21 mouse cellular contexts compared by ENCODE assay signal in the genomic region with DNA sequence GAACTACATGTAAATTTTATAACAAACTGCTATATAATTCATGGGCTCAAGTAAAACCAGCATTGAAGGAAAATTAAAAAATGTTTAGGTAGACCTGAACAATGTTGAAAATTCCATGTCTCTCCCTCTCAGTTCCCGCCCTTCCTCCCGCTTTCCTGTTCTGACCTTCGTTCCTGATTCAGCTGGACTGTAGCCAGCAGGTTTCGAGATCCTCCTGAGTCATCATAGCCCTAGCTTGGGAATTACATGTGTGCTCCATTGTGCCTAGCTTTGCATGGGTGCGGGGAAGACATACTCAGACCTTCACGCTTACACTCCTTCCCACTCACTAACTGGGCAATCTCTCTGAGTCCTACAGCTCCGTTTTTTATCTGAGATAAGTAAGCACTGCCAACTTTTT.
DNase-seq lines count a peak whose midpoint lies in the region; ATAC-seq and TF ChIP-seq lines count a peak whose summit lies in the region.
"Had no signal": no experiment of that assay in that cellular context is flagged by ENCODE, and none has a peak within 500 bp of the region (broad histone marks: within the 10 kb centered on the region; RNA-seq: fewer than 3 reads in every experiment).

No protein-coding gene starts in this region.

- no peak for TF ChIP-seq CTCF in kidney, adult 2 months (conservative IDR thresholded peaks at IDR 0.05; ENCODE audit: insufficient read depth, insufficient read length, low read depth, low read length)

- H3K4me1 ChIP-seq in kidney, adult 2 months (ENCODE audit: control insufficient read depth, insufficient read depth, low read length) = no peaks in the 10 kb centered on the region
- no peaks in the 10 kb centered on the region for H3K4me1 ChIP-seq in kidney, embryonic 16.5 days (ENCODE audit: insufficient read depth, low read length)
- H3K4me1 ChIP-seq: intestine, embryonic 15.5 days; liver, embryonic 13.5 days had no signal

- no peaks in the 10 kb centered on the region for H3K36me3 ChIP-seq in kidney, adult 2 months (ENCODE audit: control insufficient read depth, insufficient read depth, low read length)
- no peaks in the 10 kb centered on the region for H3K36me3 ChIP-seq in kidney, embryonic 16.5 days (ENCODE audit: insufficient read depth, low read length)
- H3K36me3 ChIP-seq: heart, embryonic 12.5 days; intestine, embryonic 15.5 days; limb, embryonic 13.5 days; liver, embryonic 13.5 days; neural tube, embryonic 15.5 days had no signal

- H3K9ac ChIP-seq in kidney, embryonic 16.5 days (replicated peaks; ENCODE audit: low read length) = no peak overlapping the region
- H3K9ac ChIP-seq: heart, embryonic 12.5 days; hindbrain, embryonic 14.5 days; intestine, embryonic 15.5 days; limb, embryonic 13.5 days; liver, embryonic 13.5 days; lung, embryonic 14.5 days; neural tube, embryonic 15.5 days had no signal

- no peaks in the 10 kb centered on the region for H3K27me3 ChIP-seq in kidney, adult 2 months (replicated peaks; ENCODE audit: control insufficient read depth, insufficient read depth, low read length)
- peaks cover 10% of the 10 kb centered on the region for H3K27me3 ChIP-seq in kidney, embryonic 16.5 days (ENCODE audit: insufficient read depth, low read length)
- H3K27me3 ChIP-seq: limb, embryonic 13.5 days; neural tube, embryonic 15.5 days had no signal

- WGBS in kidney, adult 2 months = 56% methylated on average over 7 of the region's 7 CpGs
- WGBS in kidney, embryonic 16.5 days = 79% methylated on average over 7 of the region's 7 CpGs

- no peak overlapping the region for H3K4me3 ChIP-seq in kidney, adult 2 months (ENCODE audit: insufficient read depth, low read depth, low read length)
- no peak overlapping the region for H3K4me3 ChIP-seq in kidney, embryonic 16.5 days (ENCODE audit: low read length)
- H3K4me3 ChIP-seq: heart, embryonic 12.5 days; intestine, embryonic 15.5 days; limb, embryonic 13.5 days; liver, embryonic 13.5 days; neural tube, embryonic 15.5 days had no signal

- no peaks in the 10 kb centered on the region for H3K9me3 ChIP-seq in kidney, embryonic 16.5 days (ENCODE audit: low read length)
- H3K9me3 ChIP-seq: heart, embryonic 12.5 days; intestine, embryonic 15.5 days; limb, embryonic 13.5 days; liver, embryonic 13.5 days; neural tube, embryonic 15.5 days had no signal

- DNase-seq in kidney, adult 2 months = peak; percentile 46
- peak; percentile 12 to 15 for DNase-seq in right cerebral cortex, adult 2 months (ENCODE audit: low spot score in 2 of 2)
- DNase-seq in right cerebral cortex, postnatal 36 days (ENCODE audit: low spot score in 2 of 2) = no peak
- peak; percentile 76 for DNase-seq in adrenal gland, postnatal 14 days
- DNase-seq in thymus, postnatal 14 days = no peak
- no peak for DNase-seq in MN1 (ENCODE audit: low spot score)
- DNase-seq: B cell, adult 2 months; cerebellum, adult 11-12 months; cerebellum, postnatal 25 days; embryo, embryonic 11 days; heart, postnatal 36 days; liver, embryonic 13.5 days; lung, embryonic 14.5 days; lung, postnatal 4 days had no signal

- no peak overlapping the region for H3K4me2 ChIP-seq in kidney, embryonic 16.5 days (replicated peaks; ENCODE audit: low read depth, low read length)
- H3K4me2 ChIP-seq: heart, embryonic 12.5 days; hindbrain, embryonic 14.5 days; intestine, embryonic 15.5 days; limb, embryonic 13.5 days; liver, embryonic 13.5 days; lung, embryonic 14.5 days; neural tube, embryonic 15.5 days had no signal

- no peak overlapping the region for H3K27ac ChIP-seq in kidney, adult 2 months (ENCODE audit: insufficient read depth, low read depth, low read length)
- H3K27ac ChIP-seq in kidney, embryonic 16.5 days (ENCODE audit: low read length) = no peak overlapping the region
- H3K27ac ChIP-seq: hindbrain, embryonic 14.5 days; intestine, embryonic 15.5 days; limb, embryonic 13.5 days; liver, embryonic 13.5 days; neural tube, embryonic 15.5 days had no signal

- no peak for ATAC-seq in kidney, embryonic 16.5 days (ENCODE audit: low FRiP score, low TSS enrichment)
- ATAC-seq: intestine, embryonic 15.5 days; midbrain, embryonic 16.5 days had no signal

- TF ChIP-seq POLR2A in kidney, adult 2 months (IDR thresholded peaks at IDR 0.05; ENCODE audit: low read depth, low read length) = no peak

Comparison
In these comparisons a context has a peak if more than half of its experiments do, and no peak if none do; other contexts are left out.
1. DNase-seq: peak in kidney, adult 2 months (single experiment), right cerebral cortex, adult 2 months (2 of 2) and adrenal gland, postnatal 14 days (single experiment); none in right cerebral cortex, postnatal 36 days (0 of 2), thymus, postnatal 14 days (single experiment) and MN1 (single experiment).